In the genomic region with DNA sequence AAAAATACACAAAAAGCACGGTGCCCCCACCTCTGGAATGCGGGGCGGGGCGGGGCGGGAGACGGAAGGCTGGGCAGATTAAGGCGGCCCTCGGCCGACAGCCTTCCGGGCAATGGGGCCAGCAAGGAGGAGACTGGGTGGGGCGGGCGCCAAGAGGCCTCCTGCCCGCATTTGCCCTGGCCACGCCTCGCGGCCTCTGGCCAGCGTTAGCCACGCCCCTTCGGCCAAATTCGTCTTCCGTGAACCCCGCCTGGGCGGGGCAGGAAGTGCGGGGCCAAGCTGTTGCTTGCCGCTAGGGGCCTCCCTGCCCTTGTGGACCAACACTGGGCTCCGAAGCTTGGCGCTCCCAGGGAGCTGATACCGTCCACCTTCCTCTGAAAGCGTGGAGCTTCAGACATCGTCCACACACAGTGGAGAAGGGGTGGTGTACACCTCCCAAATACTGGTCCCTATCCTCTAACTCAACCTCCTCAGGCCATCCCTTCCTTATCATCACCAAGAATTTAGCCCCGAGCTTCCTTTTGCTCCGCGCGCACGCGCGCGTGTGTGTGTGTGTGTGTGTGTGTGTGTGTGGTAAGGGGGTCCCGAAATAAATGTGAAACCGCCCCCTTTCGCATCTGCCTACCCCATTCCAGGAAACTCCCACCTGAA, we compare ENCODE assay signal across 8 mouse cellular contexts. TPM values are rescaled to one million over a fixed set of nuclear protein-coding genes. Genes with fewer than 3 reads are reported as not detected.
DNase-seq lines count a peak whose midpoint lies in the region; ATAC-seq lines count a peak whose summit lies in the region.

No protein-coding gene starts in this region.

- H3K4me1 ChIP-seq in forebrain, embryonic 10.5 days = peaks cover 44% of the 10 kb centered on the region
- H3K4me1 ChIP-seq in heart, embryonic 16.5 days (ENCODE audit: control insufficient read depth, insufficient read depth, low read length) = peaks cover 8% of the 10 kb centered on the region
- H3K4me1 ChIP-seq in liver, embryonic 15.5 days (replicated peaks) = peaks cover 83% of the 10 kb centered on the region
- H3K4me1 ChIP-seq in neural tube, embryonic 12.5 days = peaks cover 12% of the 10 kb centered on the region

- peak; percentile 75 for ATAC-seq in CD4-positive, CD25-positive, alpha-beta regulatory T cell, adult 4 months
- peak; percentile 92 for ATAC-seq in heart, embryonic 16.5 days (replicated peaks; ENCODE audit: extremely low read depth, insufficient read depth, low FRiP score)
- ATAC-seq in liver, embryonic 15.5 days (ENCODE audit: insufficient read depth) = peak; percentile 91
- peak; percentile 88 for ATAC-seq in neural tube, embryonic 12.5 days (ENCODE audit: low FRiP score, low read depth)

- peak; percentile 95 for DNase-seq in c-Kit-positive CD71-negative TER-119-negative erythroid progenitor cells, embryonic 14.5 days (ENCODE audit: low read depth)
- DNase-seq in forebrain, embryonic 10.5 days (ENCODE audit: extremely low spot score, low spot score) = peak; percentile 98
- peak; percentile 99 to 100 for DNase-seq in kidney, postnatal 36 days
- peak; percentile 79 for DNase-seq in telencephalon, adult 2 months (ENCODE audit: low read depth, low spot score)

- WGBS in forebrain, embryonic 10.5 days = under 1% methylated on average over 41 of the region's 41 CpGs
- under 1% methylated on average over 41 of the region's 41 CpGs for WGBS in heart, embryonic 16.5 days
- under 1% methylated on average over 41 of the region's 41 CpGs for WGBS in liver, embryonic 15.5 days (ENCODE audit: insufficient replicate concordance)
- under 1% methylated on average over 41 of the region's 41 CpGs for WGBS in neural tube, embryonic 12.5 days

- peak overlapping the region; percentile 57 for H3K4me3 ChIP-seq in forebrain, embryonic 10.5 days
- peak overlapping the region; percentile 55 for H3K4me3 ChIP-seq in heart, embryonic 16.5 days (ENCODE audit: low read length)
- peak overlapping the region; percentile 60 for H3K4me3 ChIP-seq in liver, embryonic 15.5 days (replicated peaks)
- H3K4me3 ChIP-seq in neural tube, embryonic 12.5 days = peak overlapping the region; percentile 42

- peaks cover 23% of the 10 kb centered on the region for H3K36me3 ChIP-seq in forebrain, embryonic 10.5 days (replicated peaks)
- peaks cover 16% of the 10 kb centered on the region for H3K36me3 ChIP-seq in heart, embryonic 16.5 days (ENCODE audit: control insufficient read depth, insufficient read depth)
- H3K36me3 ChIP-seq in liver, embryonic 15.5 days (replicated peaks) = peaks cover 25% of the 10 kb centered on the region
- H3K36me3 ChIP-seq in neural tube, embryonic 12.5 days = peaks cover 19% of the 10 kb centered on the region; the same call in 1 of the 2 replicates

- H3K9me3 ChIP-seq in forebrain, embryonic 10.5 days = no peaks in the 10 kb centered on the region
- H3K9me3 ChIP-seq in heart, embryonic 16.5 days (replicated peaks; ENCODE audit: control insufficient read depth, low read length) = no peaks in the 10 kb centered on the region
- H3K9me3 ChIP-seq in liver, embryonic 15.5 days (replicated peaks) = no peaks in the 10 kb centered on the region
- H3K9me3 ChIP-seq in neural tube, embryonic 12.5 days = no peaks in the 10 kb centered on the region

- no peaks in the 10 kb centered on the region for H3K27me3 ChIP-seq in forebrain, embryonic 10.5 days (ENCODE audit: poor library complexity, severe bottlenecking)
- no peaks in the 10 kb centered on the region for H3K27me3 ChIP-seq in heart, embryonic 16.5 days (ENCODE audit: control insufficient read depth, insufficient read depth, low read length)
- H3K27me3 ChIP-seq in liver, embryonic 15.5 days = no peaks in the 10 kb centered on the region
- no peaks in the 10 kb centered on the region for H3K27me3 ChIP-seq in neural tube, embryonic 12.5 days (replicated peaks)

- H3K4me2 ChIP-seq in heart, embryonic 16.5 days (ENCODE audit: low read depth, low read length) = peak overlapping the region; percentile 92
- peak overlapping the region; percentile 86 for H3K4me2 ChIP-seq in liver, embryonic 15.5 days
- peak overlapping the region; percentile 63 for H3K4me2 ChIP-seq in neural tube, embryonic 12.5 days (replicated peaks)

- H3K27ac ChIP-seq in forebrain, embryonic 10.5 days = peak overlapping the region; percentile 88
- peak overlapping the region; percentile 94 for H3K27ac ChIP-seq in heart, embryonic 16.5 days (ENCODE audit: low read length)
- peak overlapping the region; percentile 92 for H3K27ac ChIP-seq in liver, embryonic 15.5 days (replicated peaks)
- H3K27ac ChIP-seq in neural tube, embryonic 12.5 days = no peak overlapping the region

- H3K9ac ChIP-seq in heart, embryonic 16.5 days (ENCODE audit: low read length) = peak overlapping the region; percentile 79
- H3K9ac ChIP-seq in liver, embryonic 15.5 days = peak overlapping the region; percentile 61
- H3K9ac ChIP-seq in neural tube, embryonic 12.5 days = peak overlapping the region; percentile 27

RNA-seq across cellular contexts. Expression of a gene that starts 6.1 kb away (rescaled TPM):
- polyA plus RNA-seq in CD4-positive, CD25-positive, alpha-beta regulatory T cell, adult 4 months (2017; shearing (Covaris generic)) = 10 to 100 TPM; 39.8 to 48.3 TPM
- 38.0 and 38.2 TPM in 2 replicates for polyA plus RNA-seq in forebrain, embryonic 10.5 days (2016; fragmentation: Nextera tagmentation; extraction: Ambion mirVana)
- 64.6 and 66.7 TPM in 2 replicates for polyA plus RNA-seq in heart, embryonic 16.5 days (2015; fragmentation: Nextera tagmentation; extraction: Ambion mirVana)
- 44.8 and 48.4 TPM in 2 replicates for polyA plus RNA-seq in liver, embryonic 15.5 days (2015; fragmentation: Nextera tagmentation; extraction: Ambion mirVana)
- polyA plus RNA-seq in neural tube, embryonic 12.5 days (2016; fragmentation: Nextera tagmentation; extraction: Ambion mirVana) = 29.9 and 31.3 TPM in 2 replicates

RNA-seq across cellular contexts. Expression of a gene that starts 11.8 kb away (rescaled TPM):
- under 1 TPM; 0.23 to 0.33 TPM for polyA plus RNA-seq in CD4-positive, CD25-positive, alpha-beta regulatory T cell, adult 4 months (2017; shearing (Covaris generic))
- polyA plus RNA-seq in forebrain, embryonic 10.5 days (2016; fragmentation: Nextera tagmentation; extraction: Ambion mirVana) = 0.12 and 0.17 TPM in 2 replicates
- 0.37 and 1.7 TPM in 2 replicates for polyA plus RNA-seq in heart, embryonic 16.5 days (2015; fragmentation: Nextera tagmentation; extraction: Ambion mirVana)
- 0.76 and 0.99 TPM in 2 replicates for polyA plus RNA-seq in liver, embryonic 15.5 days (2015; fragmentation: Nextera tagmentation; extraction: Ambion mirVana)
- 0.15 and 0.17 TPM in 2 replicates for polyA plus RNA-seq in neural tube, embryonic 12.5 days (2016; fragmentation: Nextera tagmentation; extraction: Ambion mirVana)

RNA-seq across cellular contexts. Expression of a gene that starts 22.4 kb away (rescaled TPM):
- polyA plus RNA-seq in CD4-positive, CD25-positive, alpha-beta regulatory T cell, adult 4 months (2017; shearing (Covaris generic)) = 1 to 10 TPM in 1 of 2 experiments, under 1 TPM in 1; 0.78 to 4.0 TPM
- 2.7 and 2.9 TPM in 2 replicates for polyA plus RNA-seq in forebrain, embryonic 10.5 days (2016; fragmentation: Nextera tagmentation; extraction: Ambion mirVana)
- polyA plus RNA-seq in heart, embryonic 16.5 days (2015; fragmentation: Nextera tagmentation; extraction: Ambion mirVana) = 3.4 and 4.3 TPM in 2 replicates
- polyA plus RNA-seq in liver, embryonic 15.5 days (2015; fragmentation: Nextera tagmentation; extraction: Ambion mirVana) = 14.0 and 17.0 TPM in 2 replicates
- 2.1 and 4.1 TPM in 2 replicates for polyA plus RNA-seq in neural tube, embryonic 12.5 days (2016; fragmentation: Nextera tagmentation; extraction: Ambion mirVana)

RNA-seq across cellular contexts. Expression of a gene that starts 35.5 kb away (rescaled TPM):
- under 1 TPM in 1 of 2 experiments, not detected in 1; 0.29 TPM for polyA plus RNA-seq in CD4-positive, CD25-positive, alpha-beta regulatory T cell, adult 4 months (2017; shearing (Covaris generic))
- polyA plus RNA-seq in forebrain, embryonic 10.5 days (2016; fragmentation: Nextera tagmentation; extraction: Ambion mirVana) = 0.12 and 0.34 TPM in 2 replicates
- 0.62 and 1.1 TPM in 2 replicates for polyA plus RNA-seq in heart, embryonic 16.5 days (2015; fragmentation: Nextera tagmentation; extraction: Ambion mirVana)
- 0.06 TPM in 1 of 2 replicates, not detected in the other for polyA plus RNA-seq in liver, embryonic 15.5 days (2015; fragmentation: Nextera tagmentation; extraction: Ambion mirVana)
- polyA plus RNA-seq in neural tube, embryonic 12.5 days (2016; fragmentation: Nextera tagmentation; extraction: Ambion mirVana) = 0.25 and 0.75 TPM in 2 replicates

Comparison
In these comparisons a context has a peak if more than half of its experiments do, and no peak if none do; other contexts are left out.
1. H3K9ac ChIP-seq: peak in every context shown above with its lines; median percentile 79 in heart, embryonic 16.5 days; 61 in liver, embryonic 15.5 days; 27 in neural tube, embryonic 12.5 days.